Mouse (Mus musculus) olfactory bulb, adult 2 months (tissue): ENCODE measurements around the gene Lrrtm4.

ENCODE experiments used
- CTCF ChIP-seq: fragments of 200-500 bp; IDR thresholded peaks from 2 replicates; pipeline ENCODE4 v1.5.1; 2012; ENCODE audit warnings: low read depth, mild to moderate bottlenecking, low read length, moderate library complexity; ENCODE audit not compliant: insufficient read depth
- POLR2A ChIP-seq: fragments of 200-500 bp; IDR thresholded peaks from 2 replicates; pipeline ENCODE4 v1.6.1; 2012; ENCODE audit warnings: mild to moderate bottlenecking, low read depth, low read length, moderate library complexity; ENCODE audit not compliant: insufficient read depth

DNA sequence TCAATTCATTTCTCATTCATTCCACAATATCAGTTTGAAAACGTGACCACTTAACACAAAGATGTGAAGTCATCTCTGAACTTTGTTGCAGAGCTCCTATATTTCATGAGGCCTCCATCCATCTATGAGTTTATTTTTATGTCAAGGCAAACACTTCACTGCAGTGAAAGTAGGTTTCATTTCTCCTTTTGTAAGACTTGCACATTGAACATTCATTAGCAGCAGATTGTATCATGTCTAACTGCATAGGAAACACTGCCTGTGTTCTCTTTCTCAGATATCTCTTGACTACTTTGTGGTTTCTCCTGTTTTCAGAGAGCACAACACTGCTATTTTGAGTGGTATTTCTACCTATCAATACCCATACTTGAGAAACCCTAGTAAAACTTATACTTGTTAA lies 388.1 kb downstream of the Lrrtm4 start:
- TF ChIP-seq POLR2A (no peak), CTCF (no peak)
